Mouse (Mus musculus) hindbrain, embryonic 15.5 days (tissue): ENCODE results near the gene Cmc2. TPM values are rescaled to one million over a fixed set of nuclear protein-coding genes. Genes with fewer than 3 reads are reported as not detected.

Experiments used
- ATAC-seq: fragments of 200-750 bp; cut with Nextera tagmentation; 2 replicates; pipeline ENCODE4 v1.8.0; 2017; ENCODE audit warnings: low read depth, moderate number of reproducible peaks, moderate TSS enrichment; ENCODE audit not compliant: low FRiP score
- H3K27ac ChIP-seq: fragments of 300-500 bp; sonication (generic); replicated peaks from 2 replicates; pipeline ENCODE4 v1.5.1; 2015; ENCODE audit warnings: mild to moderate bottlenecking, inconsistent platforms
- H3K27me3 ChIP-seq: fragments of 300-500 bp; sonication (generic); 2 replicates; pipeline ENCODE4 v1.6.1; 2015; ENCODE audit warnings: control low read depth, inconsistent platforms
- H3K36me3 ChIP-seq: fragments of 300-500 bp; sonication (generic); 2 replicates; pipeline ENCODE4 v1.6.1; 2015; ENCODE audit warnings: control low read depth, inconsistent platforms
- H3K4me1 ChIP-seq: fragments of 300-500 bp; sonication (generic); replicated peaks from 2 replicates; pipeline ENCODE4 v1.6.1; 2015; ENCODE audit warnings: control low read depth, inconsistent platforms
- H3K4me2 ChIP-seq: fragments of 300-500 bp; sonication (generic); 2 replicates; pipeline ENCODE4 v1.6.1; 2015; ENCODE audit warnings: moderate library complexity, mild to moderate bottlenecking, inconsistent platforms
- H3K4me3 ChIP-seq: fragments of 300-500 bp; sonication (generic); 2 replicates; pipeline ENCODE4 v1.5.1; 2015; ENCODE audit warnings: mild to moderate bottlenecking, inconsistent platforms
- H3K9ac ChIP-seq: fragments of 300-500 bp; sonication (generic); 2 replicates; pipeline ENCODE4 v1.6.1; 2015; ENCODE audit warnings: inconsistent platforms
- H3K9me3 ChIP-seq: fragments of 300-500 bp; sonication (generic); 2 replicates; pipeline ENCODE4 v1.6.1; 2016; ENCODE audit warnings: control low read depth, inconsistent platforms
- WGBS: fragments of 180-500 bp; shearing (Covaris S2); methylation state at CpG from one replicate; pipeline ENCODE4 v1.1.7; 2015; 5-methylcytosine and 5-hydroxymethylcytosine counted together
- polyA plus RNA-seq: library from polyadenylated mRNA; unstranded; fragments of >200 nt; fragmentation: Nextera tagmentation; extraction: Ambion mirVana; gene quantifications from 2 replicates; pipeline ENCODE4 v1.2.1, GENCODE M21; 2015

The Cmc2 gene
- polyA plus RNA-seq, 1 experiment from 2014 or later = 28.3 TPM

GRCm38 (mm10) chr8:116905252-116905651 lies 16.0 kb downstream of the Cmc2 start:
- no peaks in the 10 kb centered on the region for H3K27me3 ChIP-seq
- ATAC-seq = no peak
- H3K4me3 ChIP-seq = no peak overlapping the region
- H3K9me3 ChIP-seq = no peaks in the 10 kb centered on the region
- WGBS = 88% methylated on average over 4 of the region's 4 CpGs
- 0 out of 2 replicates have a peak, but pooled peaks cover 2% of the 10 kb centered on the region for H3K36me3 ChIP-seq
- H3K27ac ChIP-seq = no peak overlapping the region
- H3K9ac ChIP-seq = no peak overlapping the region
- H3K4me2 ChIP-seq = no peak overlapping the region
- H3K4me1 ChIP-seq = no peaks in the 10 kb centered on the region

DNA sequence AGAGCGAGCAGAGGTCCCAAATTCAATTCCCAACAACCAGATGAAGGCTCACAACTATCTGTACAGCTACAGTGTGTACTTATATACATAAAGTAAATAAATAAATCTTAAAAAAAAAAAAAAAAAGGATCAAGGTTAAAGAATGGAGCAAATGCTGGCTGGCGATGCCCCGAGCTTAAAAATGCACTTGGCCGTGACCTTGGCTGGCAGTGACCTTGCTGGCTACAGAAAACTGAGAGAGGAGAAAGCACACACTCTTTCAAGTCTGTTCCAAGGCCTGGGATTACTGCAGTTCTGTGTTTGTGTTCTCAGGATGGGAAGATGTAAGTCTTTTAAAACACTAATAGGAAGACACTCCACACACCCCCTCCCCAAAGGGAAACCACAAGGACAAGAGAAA lies 16.5 kb downstream of the Cmc2 start:
- no peak for ATAC-seq
- Histone ChIP-seq H3K9ac (no peak overlapping the region), H3K27me3 (no peaks in the 10 kb centered on the region)

GRCm38 (mm10) chr8:116895521-116895920 lies 25.7 kb downstream of the Cmc2 start:
- H3K4me3 ChIP-seq = no peak overlapping the region
- 0 out of 2 replicates have a peak, but pooled peaks cover 2% of the 10 kb centered on the region for H3K9me3 ChIP-seq
- no peak overlapping the region for H3K9ac ChIP-seq
- H3K27ac ChIP-seq = no peak overlapping the region
- H3K27me3 ChIP-seq = no peaks in the 10 kb centered on the region
- ATAC-seq = no peak
- H3K4me2 ChIP-seq = no peak overlapping the region
- no peaks in the 10 kb centered on the region for H3K36me3 ChIP-seq
- H3K4me1 ChIP-seq = no peaks in the 10 kb centered on the region
- WGBS = 86% methylated on average over 6 of the region's 6 CpGs

More for the DNA sequence above, 16.5 kb downstream of the Cmc2 start:
- 94% methylated on average over 4 of the region's 4 CpGs for WGBS
- no peaks in the 10 kb centered on the region for H3K9me3 ChIP-seq
- H3K36me3 ChIP-seq = 0 out of 2 replicates have a peak, but pooled peaks cover 2% of the 10 kb centered on the region
- H3K27ac ChIP-seq = no peak overlapping the region
- no peak overlapping the region for H3K4me2 ChIP-seq
- H3K4me3 ChIP-seq = no peak overlapping the region
- no peaks in the 10 kb centered on the region for H3K4me1 ChIP-seq

- H3K36me3 ChIP-seq = peaks cover 2% of the 10 kb centered on the region; the same call in 1 of the 2 replicates
- H3K9ac ChIP-seq = no peak overlapping the region
- no peak overlapping the region for H3K4me2 ChIP-seq
- 94% methylated on average over 11 of the region's 11 CpGs for WGBS
- no peak overlapping the region for H3K27ac ChIP-seq
- no peaks in the 10 kb centered on the region for H3K4me1 ChIP-seq
- no peak overlapping the region for H3K4me3 ChIP-seq
- H3K27me3 ChIP-seq = no peaks in the 10 kb centered on the region
- H3K9me3 ChIP-seq = 0 out of 2 replicates have a peak, but pooled peaks cover 2% of the 10 kb centered on the region
- no peak for ATAC-seq
Measured at GRCm38 (mm10) chr8:116893938-116894337, 27.3 kb downstream of the Cmc2 start.

- Histone ChIP-seq H3K36me3 (peaks cover 3% of the 10 kb centered on the region; the same call in 1 of the 2 replicates), H3K4me2 (no peak overlapping the region), H3K4me3 (no peak overlapping the region), H3K27ac (no peak overlapping the region), H3K9ac (no peak overlapping the region), H3K4me1 (no peaks in the 10 kb centered on the region), H3K9me3 (0 out of 2 replicates have a peak, but pooled peaks cover 2% of the 10 kb centered on the region), H3K27me3 (no peaks in the 10 kb centered on the region)
- no peak for ATAC-seq
- 85% methylated on average over 9 of the region's 9 CpGs for WGBS
Measured at GRCm38 (mm10) chr8:116892636-116893035, 28.6 kb downstream of the Cmc2 start.

DNA sequence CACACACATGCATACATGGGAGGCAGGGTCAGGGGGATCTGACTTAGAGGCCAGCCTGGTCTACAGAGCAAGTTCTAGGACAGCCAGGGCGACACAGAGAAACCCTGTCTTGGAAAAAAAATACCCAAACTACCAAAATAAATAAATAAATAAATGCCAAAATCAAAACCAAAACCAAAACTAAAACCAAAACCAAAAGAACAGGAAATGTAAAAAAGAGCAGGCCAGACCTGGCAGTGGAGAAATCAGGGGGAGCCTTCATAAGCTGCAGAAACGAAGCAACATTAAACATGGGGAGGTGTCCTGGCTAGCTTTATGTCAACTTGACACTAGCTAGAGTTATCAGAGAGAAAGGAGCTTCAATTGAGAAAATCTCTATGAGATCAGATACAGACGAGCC lies 29.1 kb downstream of the Cmc2 start:
- Histone ChIP-seq H3K4me2 (no peak overlapping the region), H3K9me3 (0 out of 2 replicates have a peak, but pooled peaks cover 2% of the 10 kb centered on the region), H3K27ac (no peak overlapping the region), H3K4me3 (no peak overlapping the region), H3K27me3 (no peaks in the 10 kb centered on the region), H3K9ac (no peak overlapping the region), H3K4me1 (no peaks in the 10 kb centered on the region), H3K36me3 (peaks cover 3% of the 10 kb centered on the region; the same call in 1 of the 2 replicates)
- 93% methylated on average over 3 of the region's 3 CpGs for WGBS
- ATAC-seq = no peak

- H3K27me3 ChIP-seq = no peaks in the 10 kb centered on the region
- H3K4me2 ChIP-seq = no peak overlapping the region
- ATAC-seq = no peak
- peaks cover 3% of the 10 kb centered on the region; the same call in 1 of the 2 replicates for H3K36me3 ChIP-seq
- H3K4me1 ChIP-seq = no peaks in the 10 kb centered on the region
- 0 out of 2 replicates have a peak, but pooled peaks cover 2% of the 10 kb centered on the region for H3K9me3 ChIP-seq
- 88% methylated on average over 5 of the region's 5 CpGs for WGBS
- no peak overlapping the region for H3K4me3 ChIP-seq
- H3K9ac ChIP-seq = no peak overlapping the region
- H3K27ac ChIP-seq = no peak overlapping the region
Measured at GRCm38 (mm10) chr8:116891446-116891845, 29.8 kb downstream of the Cmc2 start.

DNA sequence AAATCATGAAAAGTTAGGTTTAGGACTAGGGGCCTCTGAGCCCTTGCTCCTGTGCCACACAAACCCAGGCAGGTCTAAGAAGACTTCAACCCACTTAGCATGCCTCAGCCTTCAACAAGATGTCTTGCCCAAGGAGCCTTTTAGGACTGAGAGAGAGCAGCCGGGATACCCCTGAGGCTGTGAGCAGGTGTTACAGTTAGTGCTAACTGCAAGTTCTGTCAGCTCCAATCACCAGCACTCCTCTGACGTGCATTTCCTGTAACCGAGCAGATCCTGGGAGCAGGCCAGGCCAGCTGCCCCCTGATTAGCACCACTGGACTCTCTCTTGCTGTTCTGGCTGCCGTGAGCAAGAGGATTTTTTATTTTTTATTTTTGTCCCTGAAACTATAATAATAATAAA lies 33.4 kb downstream of the Cmc2 start:
- no peaks in the 10 kb centered on the region for H3K4me1 ChIP-seq
- peaks cover 3% of the 10 kb centered on the region; the same call in 1 of the 2 replicates for H3K36me3 ChIP-seq
- H3K27ac ChIP-seq = no peak overlapping the region
- 67% methylated on average over 4 of the region's 4 CpGs for WGBS
- no peaks in the 10 kb centered on the region for H3K9me3 ChIP-seq
- ATAC-seq = no peak
- no peak overlapping the region for H3K4me3 ChIP-seq
- no peak overlapping the region for H3K4me2 ChIP-seq
- H3K9ac ChIP-seq = no peak overlapping the region
- H3K27me3 ChIP-seq = no peaks in the 10 kb centered on the region

GRCm38 (mm10) chr8:116881396-116881795 lies 39.9 kb downstream of the Cmc2 start:
- H3K36me3 ChIP-seq = no peaks in the 10 kb centered on the region
- 89% methylated on average over 8 of the region's 8 CpGs for whole genome bisulfite sequencing
- no peaks in the 10 kb centered on the region for H3K4me1 ChIP-seq

GRCm38 (mm10) chr8:116875798-116876450 lies 45.3 kb downstream of the Cmc2 start:
- no peaks in the 10 kb centered on the region for H3K4me1 ChIP-seq
- H3K4me2 ChIP-seq = no peak overlapping the region
- H3K9me3 ChIP-seq = no peaks in the 10 kb centered on the region
- no peak overlapping the region for H3K27ac ChIP-seq
- H3K36me3 ChIP-seq = no peaks in the 10 kb centered on the region
- no peaks in the 10 kb centered on the region for H3K27me3 ChIP-seq
- no peak overlapping the region for H3K9ac ChIP-seq
- ATAC-seq = no peak
- H3K4me3 ChIP-seq = no peak overlapping the region
- 82% methylated on average over 17 of the region's 17 CpGs for WGBS

More at GRCm38 (mm10) chr8:116881396-116881795, 39.9 kb downstream of the Cmc2 start:
- H3K4me2 ChIP-seq = no peak overlapping the region
- H3K27ac ChIP-seq = no peak overlapping the region
- H3K27me3 ChIP-seq = no peaks in the 10 kb centered on the region
- no peak overlapping the region for H3K4me3 ChIP-seq
- no peak for ATAC-seq
- H3K9ac ChIP-seq = no peak overlapping the region
- H3K9me3 ChIP-seq = no peaks in the 10 kb centered on the region

DNA sequence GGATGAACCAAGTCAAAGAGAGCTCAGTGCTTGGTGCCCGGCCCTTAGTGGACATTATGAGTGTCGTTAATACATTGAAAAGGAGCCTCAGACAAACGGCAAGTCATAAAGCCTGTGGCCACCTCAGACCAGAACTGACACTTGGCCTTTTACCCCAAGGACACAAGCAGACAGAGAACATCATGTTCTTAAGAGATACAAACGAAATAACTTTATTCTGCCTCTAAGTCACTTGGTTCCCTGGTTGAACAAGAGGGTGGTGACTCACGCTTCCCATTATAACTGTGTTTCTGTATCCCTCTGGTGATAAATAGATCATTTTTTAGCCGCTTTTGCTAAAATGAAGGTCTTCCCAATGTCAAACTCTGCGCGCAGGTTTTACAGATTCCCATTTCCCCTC lies 47.3 kb downstream of the Cmc2 start:
- ATAC-seq = no peak
- WGBS = 88% methylated on average over 8 of the region's 8 CpGs

GRCm38 (mm10) chr8:116873586-116873985 lies 47.7 kb downstream of the Cmc2 start:
- Histone ChIP-seq H3K27ac (no peak overlapping the region), H3K36me3 (no peaks in the 10 kb centered on the region), H3K9me3 (no peaks in the 10 kb centered on the region), H3K27me3 (no peaks in the 10 kb centered on the region), H3K9ac (no peak overlapping the region), H3K4me2 (no peak overlapping the region), H3K4me1 (no peaks in the 10 kb centered on the region), H3K4me3 (no peak overlapping the region)
- 81% methylated on average over 11 of the region's 11 CpGs for WGBS
- ATAC-seq = no peak

More for the DNA sequence above, 47.3 kb downstream of the Cmc2 start:
- no peaks in the 10 kb centered on the region for H3K4me1 ChIP-seq
- H3K4me3 ChIP-seq = no peak overlapping the region
- no peaks in the 10 kb centered on the region for H3K36me3 ChIP-seq
- no peaks in the 10 kb centered on the region for H3K9me3 ChIP-seq
- H3K27ac ChIP-seq = no peak overlapping the region
- H3K27me3 ChIP-seq = no peaks in the 10 kb centered on the region
- no peak overlapping the region for H3K9ac ChIP-seq
- H3K4me2 ChIP-seq = no peak overlapping the region
